Mouse (Mus musculus): ENCODE data around the gene Bag2.

Bag2 gene

GRCm38 (mm10) chr1:33757491-33758041 lies at the start of gene Bag2:
Gene Bag2, minus strand, starts transcription at chr1:33757795.
- DNase-seq (ENCODE audit: low spot score in 2 of 2) = peak; percentile 38 to 60

- DNase-seq (ENCODE audit: low spot score in 2 of 2) = no peak
These were observed 45.7 kb upstream of the Bag2 start for GRCm38 (mm10) chr1:33803323-33803722.

- DNase-seq (ENCODE audit: low spot score in 2 of 2) = no peak
These were observed 42.0 kb upstream of the Bag2 start for GRCm38 (mm10) chr1:33799620-33800019.

- no peak for DNase-seq (ENCODE audit: low spot score in 2 of 2)
These were observed 30.9 kb upstream of the Bag2 start for GRCm38 (mm10) chr1:33788493-33788892.

GRCm38 (mm10) chr1:33788072-33788471 lies 30.5 kb upstream of the Bag2 start:
- DNase-seq (ENCODE audit: low spot score in 2 of 2) = no peak

- no peak for DNase-seq (ENCODE audit: low spot score in 2 of 2)
These were observed 27.0 kb upstream of the Bag2 start for GRCm38 (mm10) chr1:33784561-33784960.

GRCm38 (mm10) chr1:33776175-33776611 lies 18.6 kb upstream of the Bag2 start:
- DNase-seq (ENCODE audit: low spot score in 2 of 2) = peak in 1 of 2 experiments; percentile 28

- DNase-seq (ENCODE audit: low spot score in 2 of 2) = no peak
These were observed 14.5 kb upstream of the Bag2 start for GRCm38 (mm10) chr1:33772106-33772505.

- no peak for DNase-seq (ENCODE audit: low spot score in 2 of 2)
These were observed 14.0 kb upstream of the Bag2 start for GRCm38 (mm10) chr1:33771621-33772020.

- DNase-seq (ENCODE audit: low spot score in 2 of 2) = no peak
These were observed 11.2 kb upstream of the Bag2 start for GRCm38 (mm10) chr1:33768827-33769226.

GRCm38 (mm10) chr1:33768091-33768787 lies 10.6 kb upstream of the Bag2 start:
- DNase-seq (ENCODE audit: low spot score in 2 of 2) = no peak

- no peak for DNase-seq (ENCODE audit: low spot score in 2 of 2)
These were observed 9.2 kb upstream of the Bag2 start for GRCm38 (mm10) chr1:33766520-33767508.

GRCm38 (mm10) chr1:33765468-33766080 lies 8.0 kb upstream of the Bag2 start:
- no peak for DNase-seq (ENCODE audit: low spot score in 2 of 2)

GRCm38 (mm10) chr1:33763826-33764225 lies 6.2 kb upstream of the Bag2 start:
- DNase-seq (ENCODE audit: low spot score in 2 of 2) = no peak

- DNase-seq (ENCODE audit: low spot score in 2 of 2) = no peak
These were observed 893 bp upstream of the Bag2 start for GRCm38 (mm10) chr1:33758488-33758887.

GRCm38 (mm10) chr1:33757033-33757413 lies 572 bp downstream of the Bag2 start:
- DNase-seq (ENCODE audit: low spot score in 2 of 2) = no peak

GRCm38 (mm10) chr1:33756258-33757032 lies 1.1 kb downstream of the Bag2 start:
- DNase-seq (ENCODE audit: low spot score in 2 of 2) = no peak

GRCm38 (mm10) chr1:33755799-33756198 lies 1.8 kb downstream of the Bag2 start:
- DNase-seq (ENCODE audit: low spot score in 2 of 2) = no peak

- DNase-seq (ENCODE audit: low spot score in 2 of 2) = no peak
These were observed 2.4 kb downstream of the Bag2 start for GRCm38 (mm10) chr1:33754965-33755735.

- no peak for DNase-seq (ENCODE audit: low spot score in 2 of 2)
These were observed 3.5 kb downstream of the Bag2 start for GRCm38 (mm10) chr1:33754089-33754488.

Measured in frontal cortex, postnatal 10 days (tissue).